Mouse (Mus musculus) layer of hippocampus, postnatal 36 days (tissue): ENCODE results near the gene Myo1b. TPM values are rescaled to one million over a fixed set of nuclear protein-coding genes. Genes with fewer than 3 reads are reported as not detected.

Experiments used
- DNase-seq, 2 experiments: peaks; one replicate each; pipeline ENCODE4 v3.0.0; 2022
- total RNA-seq, 2 experiments: library from RNA; stranded (reverse); gene quantifications; 2 replicates each; pipeline ENCODE4 v1.2.3; 2021

The Myo1b gene
- total RNA-seq, 2 experiments from 2014 or later, result 12.2 TPM

DNA sequence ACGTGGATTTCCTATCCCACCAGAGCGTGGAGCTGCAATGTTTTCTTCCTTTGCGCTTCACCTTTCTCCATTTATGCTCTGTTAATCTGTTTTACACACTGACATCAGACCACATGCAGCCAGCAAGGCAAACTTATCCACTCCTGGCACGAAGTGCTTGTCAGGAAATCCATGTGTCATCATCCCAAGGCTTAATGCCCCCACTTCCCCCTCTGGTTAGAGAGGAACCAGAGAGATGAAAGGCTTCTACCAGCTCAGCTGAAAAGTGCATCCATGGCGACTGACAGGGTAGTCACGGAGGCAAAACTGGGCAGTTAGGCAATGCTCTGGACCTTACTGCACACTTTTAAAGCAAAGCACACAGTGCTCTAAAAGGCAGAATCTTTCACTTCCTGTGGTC, 126.6 kb downstream of the Myo1b start:
- no peak for DNase-seq

DNA sequence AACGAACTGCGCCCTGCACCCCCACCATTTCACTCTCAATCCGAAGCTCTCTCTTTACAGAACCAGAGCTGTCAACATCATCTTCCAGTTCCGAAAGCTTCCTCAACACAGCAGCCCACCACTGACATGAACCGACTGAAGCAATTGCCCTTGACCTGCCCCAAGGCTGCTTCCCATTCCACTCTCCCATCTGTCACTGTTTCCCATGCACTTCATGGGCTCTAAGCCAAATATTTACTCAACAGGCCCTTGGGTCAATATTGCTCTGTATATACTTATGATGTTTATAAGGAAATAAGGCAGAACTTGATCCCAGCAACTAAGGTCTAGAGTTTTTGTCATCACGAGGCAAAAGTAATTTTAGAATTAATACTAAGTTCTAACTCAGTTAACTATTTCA, 133.8 kb downstream of the Myo1b start:
- no peak for DNase-seq

DNA sequence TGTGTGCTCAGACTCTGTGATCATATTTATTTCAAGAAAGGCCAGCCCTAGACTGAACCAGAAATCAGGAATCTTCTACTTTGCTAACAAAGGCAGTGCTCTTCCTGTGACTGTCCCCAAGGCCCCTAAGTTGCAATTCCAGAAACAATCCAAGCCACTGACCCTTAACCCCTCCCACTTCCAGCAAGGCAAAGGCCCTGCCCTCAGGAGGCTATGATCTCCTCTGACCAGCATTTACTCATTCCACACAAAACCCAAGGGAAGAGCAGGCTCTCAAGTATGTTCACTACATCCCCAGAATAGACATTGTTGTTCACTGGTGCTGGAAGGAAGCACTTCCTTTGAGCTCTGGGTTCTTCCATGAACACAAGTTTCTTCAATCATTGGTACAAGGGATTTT, 135.5 kb downstream of the Myo1b start:
- DNase-seq, result no peak

DNA sequence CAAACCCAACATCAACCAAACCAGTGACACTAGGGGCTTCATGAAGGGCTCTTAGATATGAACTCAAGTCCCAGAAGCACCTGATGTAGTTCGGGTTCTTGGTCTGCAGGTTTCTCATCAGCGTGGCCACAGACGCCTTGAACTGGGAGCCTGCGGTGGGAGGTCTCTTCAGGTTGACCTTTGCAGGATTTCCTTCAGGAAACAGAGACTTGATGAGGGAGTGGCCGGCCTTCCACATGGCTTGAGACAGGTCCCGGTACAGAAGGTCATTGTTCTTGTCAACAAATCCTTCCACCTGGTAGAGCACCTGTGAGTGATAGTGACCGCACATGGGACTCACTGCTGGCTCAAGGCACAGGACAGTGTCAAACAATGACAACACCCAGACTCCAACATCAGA, 137.6 kb downstream of the Myo1b start:
- no peak for DNase-seq

DNA sequence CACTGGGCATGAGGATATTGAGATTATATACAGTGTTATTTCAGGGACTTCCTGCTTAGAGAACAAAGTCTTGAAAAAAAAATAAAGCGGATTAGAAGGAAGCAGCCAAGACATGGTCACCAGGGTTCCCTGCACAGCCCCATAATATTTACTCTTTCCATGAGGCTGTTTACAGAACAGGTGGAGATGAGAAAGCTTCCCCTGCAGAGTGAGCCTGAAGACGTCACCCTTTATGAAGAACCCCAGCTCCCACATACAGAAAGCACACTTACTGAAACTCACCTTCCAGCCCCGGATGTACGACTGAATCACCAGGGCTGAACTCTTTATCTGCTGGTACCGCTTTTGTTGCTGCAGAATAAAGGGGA, 145.4 kb downstream of the Myo1b start:
- no peak for DNase-seq

DNA sequence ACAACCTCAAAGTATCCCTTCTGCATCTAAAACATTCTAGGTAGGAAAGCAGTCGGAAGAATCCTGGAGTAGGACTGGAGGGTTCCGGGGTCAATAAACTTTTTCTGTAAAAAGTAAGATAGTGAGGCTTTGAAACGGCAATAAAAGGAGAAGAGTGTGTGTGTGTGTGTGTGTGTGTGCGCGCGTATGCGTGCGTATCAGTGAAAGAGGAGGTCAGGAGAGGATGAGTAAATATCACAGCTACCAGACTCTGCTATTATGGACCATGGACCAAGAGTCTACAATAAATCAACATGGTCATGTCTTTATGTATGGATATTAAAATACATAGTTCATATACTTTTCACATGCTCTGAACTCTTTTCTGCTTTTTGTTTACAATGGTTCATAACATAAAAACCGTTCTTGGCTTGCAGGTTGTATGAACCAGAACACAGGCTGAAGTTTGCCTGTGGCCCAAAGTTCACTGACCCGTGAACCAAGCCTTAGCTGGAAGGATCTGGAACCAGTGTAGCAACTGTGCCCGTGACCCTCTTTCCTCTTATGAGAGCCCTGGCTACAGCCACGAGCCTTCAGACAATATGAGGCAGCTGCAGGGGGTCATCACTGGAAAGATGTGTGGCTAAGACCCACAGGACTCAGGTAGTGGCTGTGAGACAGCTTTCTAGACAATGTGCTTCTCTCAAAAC, 145.9 kb downstream of the Myo1b start:
- no peak for DNase-seq

DNA sequence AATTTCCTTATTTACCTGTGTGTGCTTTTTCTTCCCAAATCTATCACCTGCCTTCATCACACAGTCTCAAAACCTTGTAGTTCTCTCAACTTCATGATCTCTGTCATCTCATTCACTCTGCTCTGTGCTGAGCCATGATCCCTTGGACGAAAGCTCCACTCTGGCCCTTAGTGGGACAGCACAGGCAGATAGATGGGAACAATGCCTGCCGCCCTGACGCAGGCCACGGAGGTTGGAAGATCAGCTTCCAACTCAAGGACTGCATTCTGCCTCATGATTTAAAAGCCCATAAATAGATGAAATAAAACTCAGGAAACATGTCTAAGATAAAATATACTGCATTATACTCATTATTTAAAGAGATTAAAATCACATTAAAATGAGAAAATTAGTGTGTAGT, 149.6 kb downstream of the Myo1b start:
- DNase-seq, result no peak

DNA sequence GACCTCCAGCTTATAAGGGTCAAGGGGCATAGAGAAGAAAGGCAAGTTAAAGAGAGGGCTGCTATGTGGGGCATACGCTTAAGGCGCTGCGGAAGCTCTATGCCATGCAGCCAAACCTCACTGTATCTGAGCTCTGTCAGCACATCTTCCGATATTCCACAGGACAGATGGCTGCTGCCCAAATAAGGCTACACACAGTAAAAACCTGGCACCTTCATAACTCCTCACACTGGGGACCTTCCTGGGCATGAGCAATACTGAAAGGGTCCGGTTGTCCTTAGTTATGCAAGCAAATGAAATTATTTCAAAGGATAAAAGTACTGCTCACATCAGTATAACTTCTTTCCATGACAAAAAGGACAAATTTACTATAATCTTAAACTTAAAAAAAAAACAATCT, 150.7 kb downstream of the Myo1b start:
- no peak for DNase-seq

DNA sequence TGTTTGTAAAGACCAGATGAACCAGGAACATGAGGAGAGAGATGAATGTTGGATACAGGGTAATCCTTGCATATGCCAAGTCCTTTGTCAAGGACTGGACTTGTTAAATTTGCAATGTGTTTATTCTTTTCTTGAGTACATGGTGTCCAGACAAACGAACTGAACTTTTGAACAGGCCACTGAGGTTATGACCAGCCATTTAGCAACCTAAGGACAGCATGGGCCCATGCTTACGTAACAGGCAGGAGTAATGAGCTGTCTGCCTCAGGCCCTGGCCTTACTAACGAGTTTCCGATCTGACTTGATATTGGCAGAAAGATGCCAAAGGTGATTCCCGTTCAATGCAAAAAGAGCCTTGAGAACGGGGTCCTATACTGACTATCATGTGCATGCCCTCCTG, 156.2 kb downstream of the Myo1b start:
- no peak for DNase-seq

DNA sequence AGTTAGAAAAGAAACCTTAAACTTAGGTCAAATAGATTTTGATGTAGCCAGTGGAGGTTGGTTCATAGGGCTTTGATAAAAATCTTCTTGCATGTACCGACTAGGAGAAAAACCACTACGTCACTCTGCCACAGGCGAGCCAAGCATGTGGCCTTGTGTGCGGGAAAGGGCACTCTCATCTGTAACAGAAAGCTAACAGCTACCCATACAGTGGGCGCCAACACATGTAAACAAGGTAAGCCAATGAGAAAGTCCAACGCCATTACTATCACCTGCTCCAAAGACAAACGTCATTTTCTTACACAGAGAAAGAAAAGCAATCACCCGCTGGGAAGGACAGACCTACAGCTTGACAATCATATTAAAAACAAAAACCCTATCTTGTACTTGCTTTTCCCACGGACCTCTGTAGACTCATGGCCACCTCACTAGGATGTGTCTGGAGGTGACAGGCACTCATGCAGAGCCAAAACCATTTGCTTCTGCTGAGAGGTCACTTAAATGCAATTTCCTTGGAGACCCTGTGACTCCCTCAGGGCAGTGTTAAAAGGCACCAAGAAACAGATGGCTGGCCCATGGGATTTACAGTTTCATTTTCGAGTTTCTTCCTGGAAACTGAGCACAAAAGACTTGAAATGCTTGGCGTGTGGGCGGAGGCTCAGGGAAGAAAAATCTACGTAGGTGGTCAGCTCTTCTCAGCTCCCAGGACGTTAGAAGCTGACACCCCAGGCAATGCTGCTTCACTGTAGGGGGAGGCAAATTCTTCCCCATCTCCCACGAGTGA, 157.4 kb downstream of the Myo1b start:
- no peak for DNase-seq

DNA sequence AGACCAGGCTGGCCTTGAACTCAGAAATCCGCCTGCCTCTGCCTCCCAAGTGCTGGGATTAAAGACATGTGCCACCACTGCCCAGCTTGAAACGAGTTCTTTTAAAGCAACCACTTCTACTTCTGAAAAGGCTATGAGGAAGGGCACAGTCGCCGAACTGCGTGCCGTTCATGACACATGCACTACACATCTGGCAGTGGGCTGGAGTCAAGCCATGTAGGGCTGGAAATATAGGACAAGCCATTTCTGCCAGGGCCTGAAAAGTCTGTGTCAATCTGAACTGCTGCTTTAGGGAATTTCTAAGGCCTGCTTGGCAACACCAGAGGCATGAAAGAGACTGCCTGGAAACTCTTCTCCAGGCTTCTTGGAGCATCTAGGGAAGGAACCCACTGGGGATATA, 162.2 kb downstream of the Myo1b start:
- DNase-seq, result no peak

DNA sequence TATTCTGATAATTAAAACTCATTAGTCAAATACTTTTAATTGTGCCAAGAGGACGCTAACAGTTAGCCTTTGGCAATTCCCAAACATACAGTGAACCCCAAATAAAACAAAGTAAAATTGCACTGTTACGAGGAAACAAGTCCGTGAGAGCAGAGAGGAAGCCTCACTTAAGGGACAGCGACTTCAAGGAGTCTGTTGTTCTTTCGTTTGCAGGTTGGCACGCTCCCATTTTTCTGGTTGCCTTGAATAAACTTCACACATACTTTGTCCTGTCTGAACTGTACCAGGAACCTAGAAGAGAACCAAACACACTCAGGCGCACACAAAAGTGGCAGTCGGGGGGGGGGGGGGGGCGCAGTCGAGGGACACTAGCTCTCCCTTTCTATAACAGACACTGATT, 164.9 kb downstream of the Myo1b start:
- DNase-seq, result no peak

DNA sequence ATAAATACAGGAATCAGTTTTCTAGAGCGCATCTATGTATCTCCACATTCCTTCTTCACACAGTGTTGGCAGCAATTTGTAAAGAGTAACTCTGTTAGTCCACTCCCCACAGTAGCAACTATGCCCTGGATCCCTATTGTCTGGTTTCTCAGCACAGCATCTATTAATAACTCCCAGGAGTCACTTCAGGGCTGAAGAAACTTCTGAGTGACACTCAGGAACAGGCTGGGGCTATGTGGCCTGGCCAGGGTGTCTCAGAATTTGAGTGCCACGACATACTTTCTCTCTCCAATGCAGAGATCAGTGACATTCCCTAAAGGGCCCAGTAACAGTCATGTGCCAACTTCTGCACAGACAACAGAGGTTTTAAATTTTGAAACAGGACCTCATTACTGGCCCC, 167.6 kb downstream of the Myo1b start:
- no peak for DNase-seq

DNA sequence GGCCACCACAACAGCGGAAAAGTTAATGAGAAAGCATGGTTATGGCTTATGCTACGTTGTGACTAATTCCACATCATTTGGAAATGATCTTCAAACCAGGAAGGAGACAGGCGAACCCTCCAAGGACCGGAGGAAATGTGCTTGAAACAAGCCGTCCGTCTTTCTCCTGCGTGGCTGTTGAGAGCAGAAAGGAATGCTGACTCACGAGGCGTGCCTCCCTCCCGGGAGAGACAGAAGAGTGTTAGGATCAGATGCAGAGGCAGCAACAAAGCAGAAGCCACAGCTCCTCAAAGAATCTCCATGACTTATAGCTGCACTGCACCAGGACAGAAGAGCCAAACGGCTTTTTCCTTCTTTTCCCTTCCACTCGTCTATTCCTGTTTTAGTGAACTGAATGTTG, 168.4 kb downstream of the Myo1b start:
- DNase-seq, result peak in 1 of 2 experiments; percentile 13

DNA sequence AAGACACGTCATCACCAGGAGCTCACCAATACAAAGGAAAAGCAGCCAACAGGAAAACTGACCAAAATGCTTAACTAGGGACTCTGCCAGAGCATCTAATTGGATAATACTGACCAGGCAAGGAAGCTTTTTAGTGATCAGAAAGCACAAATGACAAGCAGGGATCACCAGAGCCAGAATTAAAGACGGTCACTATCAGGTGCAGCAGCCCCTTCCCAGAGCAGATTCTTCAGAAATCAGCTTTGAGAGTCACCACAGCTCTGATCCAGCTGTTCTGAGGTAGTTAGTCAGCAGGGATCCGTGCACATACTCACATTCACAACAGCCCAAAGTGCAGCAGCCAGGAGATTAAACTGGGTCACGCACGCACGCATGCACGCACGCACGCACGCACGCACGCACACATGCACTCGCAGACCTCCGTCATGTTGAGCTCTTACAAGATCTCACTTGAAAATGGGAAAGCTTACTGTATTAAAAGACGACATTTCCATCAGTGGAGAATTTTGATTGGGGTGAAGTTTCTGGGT, 169.1 kb downstream of the Myo1b start:
- DNase-seq, result no peak

DNA sequence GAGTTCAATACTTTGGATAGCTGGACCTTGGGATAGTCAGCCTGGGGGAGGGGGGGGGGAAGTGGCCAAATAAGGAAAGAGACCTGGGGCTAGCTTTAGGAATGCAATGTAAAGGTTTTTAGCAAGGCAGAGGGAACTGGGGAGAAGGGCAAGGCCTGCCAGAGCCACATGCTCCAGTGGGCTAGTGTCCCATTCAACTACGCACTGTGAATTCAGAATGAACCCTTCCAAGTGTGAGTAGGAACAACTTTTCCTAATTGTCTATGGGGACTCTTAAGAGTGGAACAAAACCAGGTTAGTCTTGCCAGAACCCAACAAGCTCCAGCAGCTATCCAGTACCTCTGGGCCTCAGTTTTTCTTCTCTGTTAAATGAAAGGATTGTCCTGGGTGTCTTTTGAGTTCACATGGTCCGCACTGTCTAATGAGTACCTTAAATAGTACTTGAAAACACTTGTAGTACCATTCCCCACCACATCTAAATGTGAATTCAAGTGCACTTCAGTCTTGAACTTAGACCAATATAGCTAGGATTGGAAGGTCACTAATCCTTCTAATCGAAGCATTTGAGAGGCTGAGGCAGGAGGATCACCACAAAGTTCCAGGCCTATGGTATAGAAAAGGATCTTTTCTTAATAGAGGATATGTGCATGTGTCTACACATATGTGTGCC, 172.0 kb downstream of the Myo1b start:
- DNase-seq, result no peak

DNA sequence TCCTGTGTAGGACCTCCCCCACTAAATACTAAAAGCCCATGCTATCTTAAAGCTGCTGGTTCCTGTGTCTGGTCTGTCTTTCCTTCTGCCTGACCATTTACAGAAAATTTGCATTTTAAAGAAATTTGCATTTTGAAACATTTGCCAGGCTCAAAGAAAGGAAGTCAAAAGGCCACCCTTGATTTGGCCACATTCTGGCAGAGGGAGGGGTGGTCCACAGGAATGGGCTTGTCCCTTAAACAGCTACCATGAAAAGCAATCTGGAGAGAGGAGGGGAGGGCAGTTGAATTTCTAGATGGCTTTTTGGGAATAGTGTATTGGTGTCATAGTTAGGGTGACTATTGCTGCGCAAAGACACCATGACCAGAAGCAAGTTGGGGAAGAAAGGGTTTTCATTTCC, 173.3 kb downstream of the Myo1b start:
- DNase-seq, result no peak

DNA sequence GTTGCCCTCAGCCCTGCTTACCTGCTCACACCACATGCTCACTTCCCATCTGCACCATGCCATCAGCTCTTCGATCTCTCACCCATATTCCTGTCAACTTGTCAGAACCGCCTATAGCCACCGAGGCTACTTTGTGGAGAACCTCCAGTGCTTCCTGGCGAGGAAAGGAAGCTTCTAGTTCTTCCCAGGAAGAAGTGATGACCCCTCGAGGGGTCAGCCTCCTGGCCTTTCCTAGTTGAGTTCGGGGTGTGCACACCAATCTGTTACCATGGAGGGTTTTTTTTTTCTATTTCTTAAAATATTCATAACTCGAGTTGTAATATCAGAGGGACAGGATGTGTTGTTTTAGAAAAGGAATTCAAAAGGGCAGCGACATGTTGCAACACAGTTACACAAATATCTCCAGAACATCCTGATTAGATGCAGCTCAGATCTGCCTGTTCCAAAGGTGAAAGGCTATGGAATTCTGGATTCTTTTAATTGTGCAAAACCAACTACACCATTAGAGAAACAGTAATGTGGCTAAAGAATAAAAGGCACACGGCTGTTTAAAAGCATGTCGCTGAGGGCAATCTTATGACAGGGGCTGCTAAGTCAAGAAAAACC, 175.1 kb downstream of the Myo1b start:
- no peak for DNase-seq

DNA sequence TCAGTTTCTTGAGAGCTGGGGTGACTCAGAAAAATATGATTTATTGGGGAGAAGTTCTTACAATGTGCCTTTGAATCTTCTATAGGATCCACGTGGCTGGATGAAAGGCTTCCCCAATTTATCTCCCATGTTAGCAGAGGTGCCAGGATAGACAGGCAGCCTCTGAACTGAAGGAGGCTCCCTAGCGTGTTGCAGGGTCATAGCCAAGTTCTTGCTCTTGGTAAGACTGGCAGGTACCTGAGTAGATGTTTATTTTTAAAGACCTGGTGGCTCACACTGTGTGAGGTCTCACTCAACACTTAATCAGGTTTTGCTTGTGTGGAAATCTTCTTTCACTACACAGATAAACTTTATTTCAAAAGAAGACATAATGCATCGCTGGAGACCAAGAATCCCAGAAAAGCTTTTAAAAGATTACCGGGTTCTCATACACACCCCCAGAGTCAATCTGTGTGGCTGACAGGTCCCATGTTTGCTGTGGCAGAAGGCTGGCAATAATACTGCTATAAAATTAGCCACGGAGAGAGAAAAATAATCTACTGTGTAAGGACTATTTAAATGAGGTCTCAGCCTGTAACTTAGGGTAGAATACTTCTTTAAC, 176.5 kb downstream of the Myo1b start:
- no peak for DNase-seq

DNA sequence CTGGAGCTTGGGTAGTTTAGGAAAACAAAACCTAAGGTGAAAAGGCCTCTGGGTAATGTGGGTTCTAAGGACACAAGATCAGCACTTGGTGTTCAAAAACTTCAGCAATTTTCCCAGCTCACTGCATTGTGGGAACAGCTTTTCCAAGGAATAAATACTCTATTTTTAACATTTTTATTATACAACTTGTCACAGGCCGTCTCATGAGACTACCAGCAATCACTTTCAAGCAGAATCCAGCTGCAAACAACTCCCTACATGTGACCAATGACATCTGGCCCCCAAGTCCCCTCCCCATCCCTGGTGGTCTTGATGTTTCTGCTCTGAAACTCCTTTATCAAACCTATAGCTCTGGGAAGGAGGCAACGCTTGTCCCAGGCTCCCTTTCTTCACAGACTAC, 179.0 kb downstream of the Myo1b start:
- no peak for DNase-seq

DNA sequence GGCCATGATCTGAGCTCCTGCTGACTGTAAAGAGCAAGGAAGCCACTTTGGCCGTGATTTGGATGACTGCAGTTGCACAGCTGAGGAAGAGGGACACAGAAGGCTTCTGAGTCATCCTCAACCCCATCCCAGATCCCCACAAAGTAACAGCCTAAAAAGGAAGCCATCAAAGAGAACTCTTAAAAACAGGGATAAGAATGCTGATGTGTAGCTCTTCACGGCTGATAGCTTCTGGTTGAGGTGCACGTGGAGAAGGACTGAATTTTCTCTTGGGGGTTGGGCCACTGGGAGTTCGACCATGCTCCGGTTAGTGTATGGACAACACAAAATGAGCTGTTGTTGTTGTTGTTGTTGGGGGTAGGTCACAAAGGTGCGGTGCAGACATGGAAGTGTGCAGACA, 181.2 kb downstream of the Myo1b start:
- no peak for DNase-seq

DNA sequence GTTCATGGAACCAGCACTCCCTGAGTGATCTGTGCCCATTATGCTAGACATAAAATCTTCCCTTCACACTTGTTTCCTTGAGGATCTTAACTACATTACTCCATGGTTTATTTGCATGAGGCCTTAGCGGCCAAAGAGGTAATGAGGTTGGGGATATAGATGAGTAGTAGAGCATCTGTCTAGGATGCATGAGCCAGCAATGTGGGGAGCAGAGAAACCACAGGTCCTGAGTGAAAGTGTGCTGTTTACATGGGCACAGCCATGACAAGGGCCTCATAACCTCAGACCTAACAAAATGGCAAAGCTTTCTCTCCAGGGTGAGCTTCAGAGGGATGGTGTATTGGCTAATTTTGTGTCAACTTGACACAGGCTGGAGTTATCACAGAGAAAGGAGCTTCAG, 186.5 kb downstream of the Myo1b start:
- DNase-seq, result no peak

DNA sequence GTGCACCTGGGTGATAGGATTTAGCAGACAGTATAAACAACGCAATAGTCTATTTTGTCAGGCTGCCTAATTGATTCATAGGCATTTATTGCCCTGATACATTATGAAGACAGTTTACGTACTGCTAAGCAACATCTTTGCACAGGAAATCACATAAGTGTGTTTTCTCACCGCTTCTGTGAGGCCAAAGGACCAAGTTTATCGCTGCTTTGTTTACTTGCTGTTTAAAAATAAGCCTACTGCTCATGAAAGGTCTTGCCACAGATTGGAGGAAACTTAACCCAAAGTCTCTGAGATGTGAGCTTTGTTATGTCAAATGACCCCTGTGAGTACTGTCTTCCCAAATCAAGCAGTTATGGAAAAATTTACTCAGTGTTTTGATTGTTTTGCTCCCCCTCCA, 187.1 kb downstream of the Myo1b start:
- DNase-seq, result no peak
